Mouse (Mus musculus): ENCODE measurements around the gene Srxn1.
A peak's percentile ranks its signal among the peaks of the same experiment; 100 is the strongest.

Srxn1 gene

DNA sequence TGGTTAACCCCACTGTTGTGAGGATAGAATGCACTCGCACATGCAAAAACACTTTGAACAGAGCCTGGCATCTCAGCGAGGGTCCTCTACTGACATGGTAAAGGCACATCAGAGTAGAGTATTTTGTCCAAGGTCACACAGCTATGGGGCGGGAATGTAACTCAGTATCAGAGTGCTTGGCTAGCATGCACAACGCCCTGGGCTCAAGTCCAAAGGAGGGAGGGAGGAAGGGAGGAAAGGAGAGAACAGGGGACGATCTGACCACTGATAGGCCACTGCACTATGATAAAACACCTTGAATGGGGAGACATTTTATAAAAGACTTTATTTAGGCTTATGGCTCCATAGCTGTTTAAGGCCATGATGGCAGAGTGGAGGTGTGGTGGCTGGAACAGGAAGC, 15.7 kb upstream of the Srxn1 start:
- no peak for DNase-seq (ENCODE audit: low spot score)

DNA sequence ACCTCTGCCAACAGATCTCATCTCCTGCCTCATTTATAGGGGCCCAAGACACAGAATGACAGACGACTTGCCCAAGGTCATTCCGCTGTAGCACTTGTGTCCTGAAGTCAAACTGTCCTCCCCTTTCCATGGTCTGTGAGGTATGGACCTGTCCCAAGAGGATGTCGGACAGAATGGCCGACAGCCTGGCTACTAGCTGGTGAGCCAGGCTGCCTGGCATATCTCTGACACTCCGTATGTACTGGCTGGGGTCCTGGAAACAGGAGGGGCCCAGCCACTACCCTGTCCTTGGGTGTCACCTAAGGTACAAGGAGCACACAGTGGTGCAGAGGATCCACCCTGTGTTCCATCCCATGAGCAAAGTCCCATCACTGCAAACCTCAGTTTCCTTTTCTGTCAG, 14.8 kb upstream of the Srxn1 start:
- DNase-seq (ENCODE audit: low spot score): no peak

DNA sequence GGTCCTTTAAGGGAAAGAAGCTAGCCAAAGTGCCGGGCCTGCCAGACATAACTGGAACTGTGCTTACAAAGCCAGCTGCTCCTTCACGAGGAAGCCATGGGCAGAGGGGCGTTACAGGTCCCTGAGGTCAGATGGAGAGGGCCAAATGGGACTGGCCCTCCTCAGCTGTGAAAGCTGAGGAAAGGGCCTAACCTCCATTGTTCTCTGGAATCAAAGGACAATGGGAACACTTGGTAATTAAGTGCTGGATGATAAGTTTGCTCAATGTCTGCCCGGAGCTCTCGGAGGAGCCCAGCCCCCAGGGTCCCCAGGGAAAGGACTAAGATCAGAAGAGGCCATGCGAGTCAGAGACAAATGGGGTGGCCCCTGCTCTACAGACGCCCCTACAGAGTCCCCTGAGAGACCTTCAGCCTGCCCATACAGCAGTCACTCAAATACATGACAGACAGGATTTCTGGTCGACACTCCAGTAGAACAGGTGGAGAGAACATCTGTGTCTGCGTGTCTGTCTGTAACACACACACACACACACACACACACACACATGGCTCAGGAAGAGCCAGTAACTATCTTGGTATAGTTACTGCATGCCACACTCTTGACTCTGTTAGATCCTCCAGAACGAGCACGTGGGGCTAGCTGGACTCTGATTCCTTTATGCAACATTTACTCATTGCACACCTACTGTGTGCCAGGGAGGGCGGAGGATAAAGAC, 13.8 kb upstream of the Srxn1 start:
- DNase-seq (ENCODE audit: low spot score): no peak

DNA sequence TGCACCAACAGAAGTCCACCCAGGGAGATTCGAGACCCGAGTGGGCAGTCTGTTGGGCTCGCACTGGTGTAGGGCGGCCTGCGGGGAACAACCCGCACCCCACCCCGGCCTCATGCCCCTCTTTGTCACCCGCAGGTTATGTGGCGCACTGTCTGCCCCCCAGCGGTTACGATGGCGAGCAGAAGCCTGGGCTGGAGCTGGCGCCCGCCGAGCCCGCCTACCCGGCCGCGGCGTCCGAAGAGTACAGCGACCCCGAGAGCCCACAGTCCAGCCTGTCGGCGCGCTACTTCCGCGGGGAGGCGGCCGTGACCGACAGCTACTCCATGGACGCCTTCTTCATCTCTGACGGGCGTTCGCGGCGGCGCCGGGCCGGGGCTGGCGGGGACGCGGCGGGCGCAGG, 12.4 kb upstream of the Srxn1 start:
- DNase-seq (ENCODE audit: low spot score): no peak

DNA sequence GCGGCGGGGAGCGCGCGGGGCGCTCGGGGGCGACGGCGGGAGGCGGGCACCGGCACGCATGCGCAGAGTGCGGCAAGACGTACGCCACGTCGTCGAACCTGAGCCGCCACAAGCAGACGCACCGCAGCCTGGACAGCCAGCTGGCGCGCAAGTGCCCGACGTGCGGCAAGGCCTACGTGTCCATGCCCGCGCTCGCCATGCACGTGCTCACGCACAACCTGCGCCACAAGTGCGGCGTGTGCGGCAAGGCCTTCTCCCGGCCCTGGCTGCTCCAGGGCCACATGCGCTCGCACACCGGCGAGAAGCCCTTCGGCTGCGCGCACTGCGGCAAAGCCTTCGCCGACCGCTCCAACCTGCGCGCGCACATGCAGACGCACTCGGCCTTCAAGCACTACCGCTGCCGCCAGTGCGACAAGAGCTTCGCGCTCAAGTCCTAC, 11.9 kb upstream of the Srxn1 start:
- no peak for DNase-seq (ENCODE audit: low spot score)

DNA sequence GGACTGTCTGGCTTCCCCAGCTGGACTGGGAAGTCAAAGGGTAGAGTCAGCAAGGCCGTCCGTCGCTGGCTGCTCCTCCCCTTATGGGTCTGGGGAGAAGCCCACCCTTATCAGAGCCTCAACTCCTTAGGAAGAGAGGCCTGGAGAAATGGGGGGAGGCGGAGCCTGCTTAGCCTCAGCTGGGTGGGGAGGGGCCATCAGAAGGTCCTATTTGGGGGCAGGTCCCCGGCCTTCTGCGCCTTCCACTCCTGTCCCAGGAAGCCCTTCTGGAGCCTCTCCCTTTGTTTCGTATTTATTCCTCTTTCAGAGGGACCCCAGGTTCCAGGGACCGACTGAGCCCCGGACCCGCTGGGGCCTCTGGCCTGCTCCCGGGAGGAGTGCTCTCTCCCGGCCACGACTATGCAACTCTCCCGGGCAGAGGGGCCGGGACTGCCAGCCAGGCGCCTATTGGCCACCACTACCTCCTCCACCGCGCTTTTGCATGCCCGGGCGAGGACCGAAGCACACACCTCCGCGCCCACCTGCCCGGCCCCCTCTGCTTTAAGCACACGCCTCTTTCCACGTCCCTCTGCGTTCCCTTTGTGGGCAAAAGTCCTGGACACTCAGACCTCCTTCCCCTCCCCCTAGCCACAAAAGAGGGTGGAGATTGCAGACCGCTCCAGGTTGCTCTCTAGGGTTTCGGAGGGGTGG, 10.3 kb upstream of the Srxn1 start:
- DNase-seq (ENCODE audit: low spot score): no peak

DNA sequence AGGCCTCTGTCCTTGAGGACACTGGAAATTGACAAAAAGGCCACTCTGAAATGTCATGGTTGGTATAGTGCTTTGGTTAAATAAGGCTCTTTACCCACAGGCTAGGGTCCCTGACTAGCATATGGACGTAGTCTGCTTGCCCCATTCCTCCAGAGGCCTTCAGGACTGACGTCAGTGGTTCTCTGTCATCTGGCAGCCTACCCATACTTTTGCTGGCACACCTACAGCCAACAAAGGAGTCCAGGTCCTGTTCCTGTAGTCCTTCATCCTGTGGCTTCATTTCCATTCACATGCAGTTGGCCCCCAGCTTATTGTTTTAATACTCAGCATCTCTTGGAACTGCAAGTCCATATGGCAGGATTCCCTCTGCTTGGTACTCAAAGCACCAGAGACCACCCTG, 8.4 kb upstream of the Srxn1 start:
- DNase-seq (ENCODE audit: low spot score): no peak

DNA sequence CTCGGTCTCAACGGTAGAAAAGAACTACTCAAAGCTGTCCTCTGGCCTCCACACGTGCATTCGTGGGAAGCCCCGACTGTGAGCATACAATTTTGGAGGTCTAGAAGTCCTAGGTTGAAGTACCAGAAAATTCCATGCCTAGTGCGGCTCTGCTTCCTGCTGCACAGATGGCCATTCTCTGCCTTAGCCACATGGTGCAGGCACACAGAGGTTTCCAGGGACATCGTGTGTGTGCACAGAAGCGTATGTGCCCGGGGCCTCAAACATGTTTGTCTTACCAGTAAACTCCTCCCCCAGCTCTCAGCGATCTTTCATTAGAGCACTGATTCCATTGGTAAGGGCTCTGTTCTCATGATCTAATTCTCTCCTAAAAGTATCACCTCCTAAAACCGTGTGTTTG, 7.4 kb upstream of the Srxn1 start:
- no peak for DNase-seq (ENCODE audit: low spot score)

DNA sequence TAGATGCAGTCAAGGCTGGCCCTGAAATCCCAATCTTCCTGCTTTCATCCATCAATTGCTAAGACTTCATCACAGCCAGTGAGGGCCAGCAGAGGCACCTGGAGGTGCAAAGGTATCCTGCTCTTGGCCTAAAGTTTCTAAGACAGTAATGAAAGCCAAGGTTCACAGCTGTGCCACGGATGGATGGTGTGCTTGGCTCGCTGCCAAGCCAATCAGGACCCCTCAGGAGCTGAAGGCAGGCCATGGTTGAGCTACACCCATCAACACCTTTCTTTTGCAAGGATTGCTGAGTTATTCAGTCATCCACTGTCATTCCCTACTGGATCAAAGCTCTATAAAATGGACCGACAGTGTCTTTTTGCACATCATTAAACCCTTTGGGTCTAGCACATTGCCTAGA, 5.8 kb upstream of the Srxn1 start:
- DNase-seq (ENCODE audit: low spot score): no peak

DNA sequence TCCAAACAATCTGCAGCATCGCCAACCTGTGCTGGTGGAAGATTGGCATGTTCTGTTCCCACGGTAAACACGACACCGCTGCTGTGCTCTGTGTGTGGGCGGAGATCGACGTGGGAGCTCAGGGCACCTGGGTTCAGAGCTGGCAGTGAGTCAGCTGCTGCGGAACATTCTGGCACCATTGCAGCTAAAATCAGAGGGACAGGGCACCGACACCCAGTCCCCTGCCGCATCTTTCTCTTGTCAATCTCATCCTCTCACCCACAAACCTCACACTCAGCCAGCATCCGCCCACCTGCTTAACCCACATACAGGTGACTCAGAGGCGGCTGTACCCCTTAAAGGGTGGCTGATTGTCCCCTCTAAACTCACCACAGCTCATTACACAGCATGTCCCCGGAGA, 3.6 kb upstream of the Srxn1 start:
- no peak for DNase-seq (ENCODE audit: low spot score)

DNA sequence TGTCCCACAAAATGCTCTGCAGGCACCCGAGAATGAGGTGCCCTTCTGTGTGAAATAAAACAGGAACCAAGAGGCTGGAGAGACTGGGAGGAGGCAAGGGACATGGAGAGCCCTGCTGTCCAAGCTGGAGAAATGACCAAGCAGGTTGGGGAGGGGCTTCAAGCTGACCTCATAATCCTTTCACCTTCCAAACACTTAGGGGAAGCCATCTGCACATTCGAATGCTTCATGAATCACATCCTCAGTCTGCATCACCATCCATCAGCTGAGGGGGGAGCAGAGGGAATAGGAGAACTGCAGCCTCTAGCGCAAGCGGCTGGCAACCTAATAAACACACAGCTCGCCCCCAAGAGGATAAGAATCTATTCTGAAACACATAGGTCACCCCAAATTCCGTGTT, 2.9 kb upstream of the Srxn1 start:
- DNase-seq (ENCODE audit: low spot score): no peak

DNA sequence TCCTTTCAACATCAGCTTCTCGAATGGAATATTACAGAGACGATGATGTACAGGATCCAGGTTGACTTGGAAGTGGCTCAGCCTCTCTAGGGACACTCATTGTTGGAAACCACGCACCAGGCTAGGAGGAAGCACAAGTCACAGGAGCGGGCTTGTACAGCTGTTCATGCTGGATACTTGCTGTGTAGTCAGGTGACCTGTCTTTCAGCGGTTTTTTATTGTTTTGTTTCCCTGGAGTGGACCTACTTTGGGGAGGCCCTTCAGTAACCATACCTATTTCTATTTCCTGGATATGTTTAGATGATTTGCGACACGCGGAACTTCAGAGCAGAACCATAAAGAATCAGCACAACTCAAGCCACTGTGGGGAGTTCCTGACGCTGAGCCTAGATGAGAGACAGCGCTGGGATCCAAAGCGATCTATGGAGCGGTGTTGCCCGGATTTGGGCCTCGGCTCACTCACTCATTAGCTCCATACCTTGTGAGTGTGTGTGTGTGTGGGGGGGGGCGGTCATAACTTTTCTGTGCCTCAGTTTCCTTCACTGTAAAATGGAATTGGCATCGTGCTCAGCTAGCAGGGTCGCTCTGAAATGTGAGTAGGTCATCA, 502 bp upstream of the Srxn1 start:
- DNase-seq (ENCODE audit: low spot score): no peak

DNA sequence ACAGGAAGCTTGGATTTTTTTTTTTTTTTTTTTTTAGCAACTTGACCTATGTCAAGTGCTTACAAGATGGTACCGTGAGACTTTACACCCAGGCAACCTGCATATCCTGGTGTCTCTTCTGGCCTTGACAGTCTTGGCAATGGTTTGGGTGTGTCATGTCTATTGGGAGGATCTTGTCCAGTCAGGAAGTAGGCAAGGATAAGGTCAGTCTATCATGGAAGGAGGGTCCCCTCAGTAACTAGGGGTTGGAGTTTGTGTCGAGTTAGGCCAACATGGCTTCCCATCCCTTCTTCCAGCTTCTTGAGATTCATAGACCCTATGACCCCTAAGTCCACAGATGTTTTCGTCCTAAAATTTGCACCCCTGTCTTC, 894 bp downstream of the Srxn1 start:
- DNase-seq (ENCODE audit: low spot score): no peak

DNA sequence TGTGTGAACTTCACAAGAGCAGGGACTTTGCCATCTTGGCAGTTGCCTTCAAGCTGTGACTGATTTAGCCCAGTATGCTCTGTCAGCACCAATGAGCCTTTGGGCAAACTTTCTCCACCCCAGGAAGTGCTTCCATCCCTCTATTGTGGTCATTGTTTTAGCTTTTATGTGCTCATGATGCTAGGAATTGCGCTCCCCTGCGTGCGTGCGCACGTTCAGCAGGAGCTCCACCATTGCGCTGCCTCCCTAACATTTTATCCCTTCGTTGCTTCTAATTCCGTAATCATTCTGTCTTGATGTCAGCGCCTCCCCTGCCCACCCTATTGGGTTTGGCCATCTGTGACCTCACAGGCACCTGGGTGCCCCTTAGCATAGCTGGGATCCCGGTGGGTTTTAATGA, 1.3 kb downstream of the Srxn1 start:
- DNase-seq (ENCODE audit: low spot score): no peak

DNA sequence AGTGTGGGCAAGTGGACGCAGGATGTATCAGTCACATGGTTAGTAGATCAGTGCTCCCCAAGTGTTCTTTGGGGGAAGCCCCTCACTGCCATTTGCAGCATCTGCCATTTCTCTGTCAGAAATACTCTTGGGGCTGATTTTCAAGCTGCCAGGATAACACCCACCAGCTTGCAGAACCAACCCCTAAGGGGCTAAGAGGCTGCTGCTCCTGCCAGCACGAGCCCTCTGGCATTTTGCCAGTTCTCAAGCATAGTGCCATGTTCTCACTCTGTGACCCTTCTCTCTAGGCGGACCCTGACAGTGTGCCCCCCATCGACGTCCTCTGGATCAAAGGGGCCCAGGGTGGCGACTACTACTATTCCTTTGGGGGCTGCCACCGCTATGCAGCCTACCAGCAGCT, 3.4 kb downstream of the Srxn1 start:
- DNase-seq (ENCODE audit: low spot score): no peak

DNA sequence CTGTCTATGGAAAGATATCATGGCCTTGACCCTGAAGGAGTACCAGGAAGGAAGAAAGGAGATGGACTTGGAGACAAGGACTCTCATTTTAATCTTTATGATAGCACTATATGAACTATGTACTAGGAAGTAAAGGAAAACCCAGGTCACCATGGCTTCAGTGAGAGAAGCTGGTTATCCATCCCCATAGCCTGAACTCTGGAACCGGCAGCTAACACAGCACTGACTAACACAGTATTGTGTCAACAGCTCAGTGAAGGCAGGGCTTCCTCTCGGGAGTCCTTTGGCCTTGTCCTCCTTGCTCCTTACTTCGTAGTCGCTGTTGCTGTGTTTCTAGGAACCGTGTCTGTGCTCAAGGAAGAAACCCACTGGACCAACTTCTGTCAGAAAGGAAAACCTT, 4.1 kb downstream of the Srxn1 start:
- DNase-seq (ENCODE audit: low spot score): no peak

DNA sequence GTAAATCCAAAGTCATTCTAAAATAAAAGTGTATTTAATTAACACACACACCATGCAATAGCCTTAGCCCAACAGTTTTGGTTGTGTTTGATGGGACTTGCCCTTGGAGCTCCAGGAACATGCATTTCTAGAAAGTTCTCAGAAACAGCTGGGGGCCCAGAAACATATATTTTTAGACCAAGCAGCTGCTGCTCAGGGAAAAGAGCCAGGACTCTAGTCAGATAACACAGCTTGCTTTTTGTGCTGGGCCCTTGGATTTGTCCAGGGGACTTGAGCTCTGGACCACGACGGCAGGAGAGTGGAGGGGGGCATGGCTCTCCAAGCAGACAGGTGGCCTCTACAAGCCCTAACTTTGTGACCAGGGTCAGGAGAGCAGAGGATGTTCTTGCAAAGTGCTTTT, 6.0 kb downstream of the Srxn1 start:
- no peak for DNase-seq (ENCODE audit: low spot score)

DNA sequence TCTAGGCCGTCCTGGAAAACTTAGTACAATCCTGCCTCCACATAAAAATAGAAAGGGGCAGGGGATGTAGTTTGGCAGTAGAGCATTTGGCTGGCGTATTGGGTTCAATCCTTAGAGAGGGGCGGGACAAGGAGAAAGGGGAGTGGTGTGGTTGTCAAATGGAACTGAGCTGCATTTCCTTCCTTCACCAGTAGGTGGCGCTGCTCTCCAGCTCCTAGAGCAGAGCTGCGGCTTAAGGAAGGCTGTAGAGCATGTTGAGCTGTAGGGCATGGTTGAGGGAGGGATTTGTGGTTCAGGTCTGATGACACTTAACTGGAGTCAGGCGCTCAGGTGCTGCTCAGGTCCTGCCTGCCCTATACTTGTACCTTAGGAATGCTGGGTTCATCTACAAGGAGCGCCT, 6.6 kb downstream of the Srxn1 start:
- peak; percentile 95 for DNase-seq (ENCODE audit: low spot score)

DNA sequence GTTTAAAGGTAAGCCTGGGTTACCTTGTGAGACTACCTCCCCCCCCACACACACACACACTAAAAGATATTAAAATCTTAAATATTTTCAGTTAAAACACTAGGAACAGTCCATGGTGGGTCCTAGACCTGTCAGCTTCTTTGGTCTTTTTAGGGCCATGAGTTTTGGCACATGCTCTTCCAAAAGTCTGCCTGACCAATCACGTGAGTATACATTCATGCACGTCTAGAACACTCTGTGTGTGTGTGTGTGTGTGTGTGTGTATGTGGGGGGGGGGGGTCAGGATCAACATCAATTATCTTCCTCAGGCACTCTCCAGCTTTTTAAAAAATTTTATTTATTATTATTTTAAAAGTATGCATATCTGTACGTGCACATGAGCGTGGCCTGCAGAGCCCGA, 7.2 kb downstream of the Srxn1 start:
- DNase-seq (ENCODE audit: low spot score): no peak

DNA sequence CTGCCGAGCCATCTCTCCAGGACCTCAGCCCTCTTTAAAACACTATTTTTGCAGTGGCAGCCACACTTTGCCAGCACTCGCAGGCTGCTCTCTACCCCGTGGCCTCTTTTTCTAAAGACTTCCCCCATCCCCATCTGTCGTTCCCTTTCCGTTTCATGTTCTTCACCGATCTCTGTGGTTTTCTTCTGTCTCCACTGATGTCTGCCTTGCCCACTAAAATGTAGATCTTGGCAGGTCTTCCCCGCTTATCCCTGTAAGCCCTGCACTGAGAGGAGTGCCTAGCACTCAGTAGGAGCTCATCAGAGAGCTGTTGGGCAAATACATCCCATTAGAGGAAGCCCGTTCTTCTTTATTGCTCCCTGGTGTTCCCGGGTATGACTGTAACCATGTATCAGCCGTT, 7.7 kb downstream of the Srxn1 start:
- no peak for DNase-seq (ENCODE audit: low spot score)

DNA sequence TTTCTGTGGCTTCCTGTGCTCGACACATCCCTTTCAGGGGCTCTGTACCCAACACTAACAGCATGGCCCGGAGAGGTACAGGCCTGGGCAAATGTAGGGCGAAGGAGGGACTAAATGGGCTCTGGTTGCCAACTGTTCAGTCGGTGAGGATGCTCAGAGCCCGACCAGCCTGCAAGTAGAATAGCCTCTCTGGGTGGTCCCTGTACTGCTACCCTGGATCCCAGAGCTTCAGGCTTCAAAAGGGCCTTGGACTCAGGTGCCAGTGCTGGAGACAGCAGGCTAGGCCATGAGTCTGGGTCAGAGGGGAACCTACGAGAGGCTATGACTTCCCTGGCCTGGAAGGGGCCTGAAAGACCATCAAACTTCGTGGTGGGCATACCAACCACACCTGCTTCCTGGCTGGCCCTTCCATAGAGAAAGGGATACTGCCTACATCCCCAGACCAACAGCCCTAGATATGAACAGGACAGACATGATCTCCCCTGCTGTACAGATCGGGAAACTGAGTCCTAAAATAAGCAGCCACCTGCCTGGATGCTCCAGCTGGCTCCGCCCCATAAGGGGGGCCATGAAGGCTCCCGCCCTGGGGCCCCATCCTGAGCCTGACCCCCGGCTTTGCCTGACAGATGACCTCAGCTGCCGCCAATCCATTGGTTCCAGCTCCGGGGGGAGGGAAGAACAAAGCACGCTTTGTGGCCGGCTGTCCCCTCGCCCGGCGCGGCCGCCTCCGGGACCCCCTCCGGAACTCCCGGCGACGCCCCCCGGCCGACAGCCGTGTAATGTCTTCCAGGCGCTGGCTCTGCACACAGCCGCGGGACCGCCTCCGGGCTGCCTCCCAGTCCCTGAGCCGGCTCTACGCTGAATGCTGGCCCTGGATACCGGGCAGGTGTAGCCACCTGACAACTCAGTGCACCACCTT, 9.0 kb downstream of the Srxn1 start:
- DNase-seq (ENCODE audit: low spot score): no peak

DNA sequence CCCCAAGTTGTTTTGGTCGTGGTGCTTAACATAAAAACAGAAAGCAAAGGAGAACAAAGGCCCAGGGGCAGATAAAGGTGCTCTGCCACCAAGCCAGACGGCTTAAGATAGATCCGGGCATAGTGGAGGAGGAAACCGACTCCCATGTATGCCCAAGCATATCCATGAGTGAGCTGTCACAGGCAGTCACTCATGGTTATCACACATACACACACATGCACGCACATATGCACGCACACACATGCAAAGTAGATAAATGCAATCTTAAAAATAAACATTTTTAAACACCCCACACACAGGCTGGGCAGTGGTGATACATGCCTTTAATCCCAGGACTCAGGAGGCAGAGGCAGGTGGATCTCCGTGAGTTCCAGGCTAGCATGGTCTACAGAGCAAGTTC, 12.4 kb downstream of the Srxn1 start:
- DNase-seq (ENCODE audit: low spot score): no peak
